Mouse (Mus musculus): ENCODE data around the gene Mmd. TPM values are rescaled to one million over a fixed set of nuclear protein-coding genes. Genes with fewer than 3 reads are reported as not detected.

The Mmd gene
- polyA plus RNA-seq, 1 experiment from 2014 or later: 31.4 TPM

- in situ Hi-C loops (cut with MboI; ENCODE audit: low pct_unique_long_range_greater_than_20kb): no loop called here
- POLR2A ChIA-PET: interaction anchor here (0.7 kb wide), 1 partner anchor 25 kb away, joined by 3 read pairs; no protein-coding TSS in a partner anchor
- no peaks in the 10 kb centered on the region for H3K27me3 ChIP-seq
- no peak for DNase-seq (ENCODE audit: low read depth, low spot score)
- CTCF ChIA-PET: no interaction called here
- no peak for TF ChIP-seq CTCF (IDR thresholded peaks at IDR 0.05)
- ATAC-seq: peak; percentile 27
Measured at GRCm38 (mm10) chr11:90249701-90250141, 465 bp downstream of the Mmd start.

- H3K27me3 ChIP-seq: no peaks in the 10 kb centered on the region
- ATAC-seq (no peak), DNase-seq (ENCODE audit: low read depth, low spot score) (no peak)
- POLR2A ChIA-PET: interaction anchor here (0.7 kb wide), 1 partner anchor 25 kb away, joined by 3 read pairs; no protein-coding TSS in a partner anchor
- CTCF ChIA-PET: no interaction called here
- in situ Hi-C loops (cut with MboI; ENCODE audit: low pct_unique_long_range_greater_than_20kb): no loop called here
- TF ChIP-seq CTCF (IDR thresholded peaks at IDR 0.05): no peak
Measured at GRCm38 (mm10) chr11:90250189-90250588, 933 bp downstream of the Mmd start.

GRCm38 (mm10) chr11:90250730-90251129 is 1.5 kb downstream of the Mmd start:
- H3K27me3 ChIP-seq: no peaks in the 10 kb centered on the region
- ChIA-PET POLR2A (no interaction called here), CTCF (interaction anchor here (1.9 kb wide), 1 partner anchor 18 kb away, joined by 5 read pairs; no protein-coding TSS in a partner anchor)
- ATAC-seq (no peak), DNase-seq (ENCODE audit: low read depth, low spot score) (no peak)
- in situ Hi-C loops (cut with MboI; ENCODE audit: low pct_unique_long_range_greater_than_20kb): no loop called here
- no peak for TF ChIP-seq CTCF (IDR thresholded peaks at IDR 0.05)

GRCm38 (mm10) chr11:90251923-90252322 is 2.7 kb downstream of the Mmd start:
- ATAC-seq (no peak), DNase-seq (ENCODE audit: low read depth, low spot score) (no peak)
- ChIA-PET POLR2A (no interaction called here), CTCF (interaction anchor here (1.9 kb wide), 1 partner anchor 19 kb away, joined by 5 read pairs; no protein-coding TSS in a partner anchor)
- in situ Hi-C loops (cut with MboI; ENCODE audit: low pct_unique_long_range_greater_than_20kb): no loop called here
- H3K27me3 ChIP-seq: no peaks in the 10 kb centered on the region
- no peak for TF ChIP-seq CTCF (IDR thresholded peaks at IDR 0.05)

GRCm38 (mm10) chr11:90252366-90252765 is 3.1 kb downstream of the Mmd start:
- CTCF ChIA-PET: interaction anchor here (1.9 kb wide), 1 partner anchor 19 kb away, joined by 5 read pairs; no protein-coding TSS in a partner anchor
- DNase-seq (ENCODE audit: low read depth, low spot score): no peak

GRCm38 (mm10) chr11:90254536-90254935 is 5.3 kb downstream of the Mmd start:
- TF ChIP-seq CTCF (IDR thresholded peaks at IDR 0.05): no peak
- CTCF ChIA-PET: no interaction called here
- in situ Hi-C loops (cut with MboI; ENCODE audit: low pct_unique_long_range_greater_than_20kb): no loop called here
- ATAC-seq (no peak), DNase-seq (ENCODE audit: low read depth, low spot score) (no peak)
- H3K27me3 ChIP-seq: no peaks in the 10 kb centered on the region
- POLR2A ChIA-PET: no interaction called here

More at GRCm38 (mm10) chr11:90252366-90252765, 3.1 kb downstream of the Mmd start:
- POLR2A ChIA-PET: no interaction called here
- TF ChIP-seq CTCF (IDR thresholded peaks at IDR 0.05): no peak
- in situ Hi-C loops (cut with MboI; ENCODE audit: low pct_unique_long_range_greater_than_20kb): no loop called here
- no peaks in the 10 kb centered on the region for H3K27me3 ChIP-seq
- ATAC-seq: no peak

- DNase-seq (ENCODE audit: low read depth, low spot score) (no peak), ATAC-seq (peak; percentile 18)
- TF ChIP-seq CTCF (IDR thresholded peaks at IDR 0.05): no peak
- H3K27me3 ChIP-seq: no peaks in the 10 kb centered on the region
- in situ Hi-C loops (cut with MboI; ENCODE audit: low pct_unique_long_range_greater_than_20kb): no loop called here
- ChIA-PET POLR2A (no interaction called here), CTCF (no interaction called here)
Measured at GRCm38 (mm10) chr11:90255687-90256086, 6.4 kb downstream of the Mmd start.

- DNase-seq (ENCODE audit: low read depth, low spot score): no peak
- no peaks in the 10 kb centered on the region for H3K27me3 ChIP-seq
- ATAC-seq: no peak
- ChIA-PET POLR2A (no interaction called here), CTCF (interaction anchor here (0.9 to 1.5 kb wide), 4 partner anchors 9 to 74 kb away, joined by 3 to 5 read pairs (median 3); no protein-coding TSS in a partner anchor)
- TF ChIP-seq CTCF (IDR thresholded peaks at IDR 0.05): no peak
- in situ Hi-C loops (cut with MboI; ENCODE audit: low pct_unique_long_range_greater_than_20kb): no loop called here
Measured at GRCm38 (mm10) chr11:90256833-90257525, 7.7 kb downstream of the Mmd start.

GRCm38 (mm10) chr11:90258321-90258927 is 9.2 kb downstream of the Mmd start:
- TF ChIP-seq CTCF (IDR thresholded peaks at IDR 0.05): no peak
- in situ Hi-C loops (cut with MboI; ENCODE audit: low pct_unique_long_range_greater_than_20kb): no loop called here
- ChIA-PET POLR2A (no interaction called here), CTCF (no interaction called here)
- ATAC-seq (no peak), DNase-seq (ENCODE audit: low read depth, low spot score) (no peak)
- no peaks in the 10 kb centered on the region for H3K27me3 ChIP-seq

GRCm38 (mm10) chr11:90259071-90259470 is 9.8 kb downstream of the Mmd start:
- CTCF ChIA-PET: no interaction called here
- in situ Hi-C loops (cut with MboI; ENCODE audit: low pct_unique_long_range_greater_than_20kb): no loop called here

GRCm38 (mm10) chr11:90259826-90260225 is 10.6 kb downstream of the Mmd start:
- in situ Hi-C loops (cut with MboI; ENCODE audit: low pct_unique_long_range_greater_than_20kb): no loop called here
- no peaks in the 10 kb centered on the region for H3K27me3 ChIP-seq
- DNase-seq (ENCODE audit: low read depth, low spot score) (no peak), ATAC-seq (no peak)
- POLR2A ChIA-PET: no interaction called here
- CTCF ChIA-PET: no interaction called here
- TF ChIP-seq CTCF (IDR thresholded peaks at IDR 0.05): no peak

More at GRCm38 (mm10) chr11:90259071-90259470, 9.8 kb downstream of the Mmd start:
- DNase-seq (ENCODE audit: low read depth, low spot score) (no peak), ATAC-seq (peak; percentile 66)
- H3K27me3 ChIP-seq: no peaks in the 10 kb centered on the region
- POLR2A ChIA-PET: no interaction called here
- no peak for TF ChIP-seq CTCF (IDR thresholded peaks at IDR 0.05)
